Mouse (Mus musculus) common myeloid progenitor, adult 5-6 weeks (primary cell): ENCODE results near the gene Stk17b. TPM values are rescaled to one million over a fixed set of nuclear protein-coding genes. Genes with fewer than 3 reads are reported as not detected.
"Not testable (repeated sequence)": the region's sequence is repeated elsewhere in the genome, so short reads cannot be mapped to it uniquely, and the experiment has no call there.

Source experiments
- ATAC-seq: replicated peaks from 2 replicates; pipeline ENCODE4 v1.8.0; 2016; ENCODE audit warnings: low read depth, mild to moderate bottlenecking, moderate TSS enrichment, inconsistent platforms; ENCODE audit not compliant: poor library complexity, severe bottlenecking
- total RNA-seq: library from RNA; stranded (forward); fragments of 200-1000, 187-1606 nt; gene quantifications from 2 replicates; pipeline ENCODE4 v1.2.3, GENCODE M21; 2017

Gene Stk17b
- total RNA-seq, 1 experiment from 2014 or later, result 61.7 TPM

DNA sequence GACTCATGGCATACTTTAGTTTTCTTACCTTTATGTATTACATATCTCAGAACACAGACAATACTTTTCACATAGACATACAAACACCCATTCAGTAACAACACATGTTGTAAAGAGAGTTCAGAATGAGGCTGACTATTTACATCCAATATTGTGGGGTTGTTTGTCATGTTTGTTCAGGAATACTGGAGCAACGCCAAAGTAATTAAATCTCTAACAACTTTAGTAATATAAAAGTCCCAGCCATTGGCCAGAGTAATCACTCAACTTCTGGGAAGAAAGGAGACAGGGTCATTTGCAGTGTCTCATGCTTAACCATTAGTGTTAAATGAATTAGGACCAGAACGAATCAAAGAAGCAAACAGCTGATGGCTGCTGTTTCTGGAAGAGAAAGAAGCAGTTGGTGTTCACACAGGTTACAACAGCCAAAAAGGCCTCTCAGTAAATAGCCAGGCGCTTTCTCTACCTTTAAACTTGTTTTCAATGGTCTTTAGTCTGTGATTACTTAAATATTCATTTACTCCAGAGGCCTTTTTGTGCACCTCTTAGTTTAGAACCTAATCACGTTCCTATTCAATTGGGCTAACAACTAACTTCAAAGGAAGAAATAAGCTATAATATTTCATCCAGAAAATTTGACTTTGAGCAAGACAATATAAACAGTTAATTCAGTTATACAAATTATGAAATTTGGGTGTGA lies 44.8 kb downstream of the Stk17b start:
- ATAC-seq, result not testable (repeated sequence)

DNA sequence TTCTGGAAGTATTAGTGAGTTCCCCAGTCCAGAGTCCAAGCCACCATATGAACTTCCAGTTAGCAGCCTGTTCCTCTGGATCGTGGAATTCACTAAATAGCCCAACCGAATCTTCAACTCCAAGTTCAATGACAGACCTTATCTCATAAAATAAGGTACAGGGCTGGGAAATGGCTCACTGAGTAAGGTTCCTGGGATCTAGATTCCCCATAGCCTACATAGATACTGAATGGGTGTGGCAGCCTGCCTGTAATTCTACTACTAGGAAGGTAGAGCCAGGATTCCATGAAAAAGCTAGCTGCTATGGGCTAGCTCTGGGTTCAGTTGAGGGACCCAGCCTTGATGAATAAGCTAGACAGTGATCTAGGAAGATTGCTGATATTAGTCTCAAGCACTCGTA lies 48.4 kb downstream of the Stk17b start:
- no peak for ATAC-seq

DNA sequence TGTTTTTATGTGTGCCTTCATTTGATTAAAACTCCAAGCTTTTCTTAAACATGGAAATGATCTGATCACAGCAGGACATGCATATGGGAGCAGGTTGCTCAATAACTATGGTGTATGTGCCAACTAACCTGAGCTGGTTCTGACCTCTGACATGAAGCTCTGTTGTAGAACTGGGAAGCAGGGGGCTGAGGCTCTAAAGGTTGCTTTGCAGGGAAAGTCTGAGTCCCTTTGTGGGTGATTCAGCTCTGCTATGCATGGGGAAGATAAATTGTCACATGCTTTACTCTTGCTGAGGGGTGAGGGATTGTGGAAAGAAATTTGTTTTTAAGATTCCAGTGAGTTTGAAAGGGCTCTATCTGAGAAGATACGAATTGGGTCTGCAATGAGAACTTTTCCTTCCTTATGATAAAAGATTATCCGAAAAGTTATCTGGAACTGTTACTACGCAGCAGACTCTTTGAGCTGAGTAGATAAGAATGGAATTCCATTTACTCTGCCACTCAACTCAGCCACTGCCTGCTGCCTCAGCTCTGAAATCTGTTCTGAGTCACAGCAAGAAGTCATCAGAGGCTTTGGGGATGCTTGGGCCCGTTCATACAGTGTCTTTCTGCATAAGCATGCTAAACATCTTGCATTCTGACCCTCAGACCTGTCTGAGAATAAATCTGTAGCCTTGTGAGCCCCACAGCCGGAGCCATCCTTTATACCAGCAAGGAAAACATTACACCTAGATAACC lies 56.4 kb downstream of the Stk17b start:
- no peak for ATAC-seq

DNA sequence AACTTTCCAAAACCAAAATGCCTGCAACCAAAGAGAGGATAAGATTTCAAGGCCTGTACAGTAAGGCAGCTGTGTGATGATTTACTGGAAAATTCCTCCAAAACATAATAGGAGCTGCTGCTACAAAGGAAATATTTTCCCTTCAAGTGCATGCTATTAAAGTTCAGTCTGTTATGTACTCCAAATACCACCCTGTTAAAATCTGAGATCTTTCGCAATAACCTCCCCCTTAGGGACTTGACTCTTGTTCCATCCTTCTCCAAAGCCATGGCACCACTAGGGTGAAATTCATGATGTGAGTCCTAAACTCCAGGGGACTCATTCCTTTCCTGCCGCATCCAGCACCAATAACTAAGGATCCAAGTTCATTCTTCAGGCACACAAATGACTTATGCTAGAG lies 58.1 kb downstream of the Stk17b start:
- ATAC-seq, result no peak

DNA sequence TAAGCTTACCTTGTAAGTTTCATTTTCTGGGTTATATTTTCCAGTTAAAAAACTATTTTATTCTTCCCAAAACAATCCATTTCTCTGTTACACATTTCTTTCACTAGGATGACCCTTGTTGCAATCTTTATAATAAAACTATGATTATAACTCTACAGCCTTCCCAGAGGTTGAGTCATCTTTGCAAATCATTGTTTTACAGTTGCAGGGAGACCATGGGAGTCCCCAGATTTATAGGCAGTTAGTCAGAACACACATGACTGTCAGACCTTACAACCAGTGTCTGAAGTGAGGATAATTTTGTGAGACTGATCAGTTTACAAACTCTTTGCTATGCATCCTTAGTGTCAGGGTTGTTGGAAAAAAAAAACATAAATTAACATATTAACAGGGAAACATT lies 63.7 kb downstream of the Stk17b start:
- no peak for ATAC-seq

DNA sequence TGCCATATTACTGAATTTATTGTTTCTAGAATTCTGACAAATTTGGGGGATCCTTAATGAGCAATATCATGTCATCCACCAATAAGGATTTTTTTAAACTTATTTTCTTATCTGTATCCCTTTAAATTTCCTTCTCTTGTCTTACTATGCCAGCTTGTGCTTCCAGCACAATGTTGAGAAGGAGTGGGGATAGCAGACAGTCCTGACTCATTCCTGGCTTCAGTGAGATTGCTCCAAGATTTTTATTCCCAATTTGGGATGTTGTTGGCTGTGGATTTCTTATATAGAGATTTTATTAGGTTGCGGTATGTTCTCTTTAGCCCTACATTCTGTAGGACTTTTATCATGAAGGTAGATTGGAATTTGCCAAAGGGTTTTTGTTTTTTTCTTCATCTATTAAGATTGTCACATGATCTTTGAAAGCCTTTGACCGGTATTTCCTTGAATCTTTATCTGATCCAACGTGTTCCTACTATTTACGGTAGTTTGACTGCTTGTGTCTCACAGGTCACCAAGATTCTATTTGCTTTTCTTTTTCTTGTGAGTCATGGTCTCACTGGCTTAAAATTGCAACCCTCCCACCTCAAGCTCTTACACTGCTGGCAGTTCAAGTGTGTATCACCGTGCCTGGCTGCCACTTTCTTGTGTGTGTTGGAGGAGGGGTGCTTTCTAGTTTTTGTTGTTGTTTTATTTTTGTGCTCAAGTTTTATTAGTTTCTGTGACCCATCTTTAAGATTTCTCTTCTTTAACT lies 64.2 kb downstream of the Stk17b start:
- ATAC-seq, result no peak

DNA sequence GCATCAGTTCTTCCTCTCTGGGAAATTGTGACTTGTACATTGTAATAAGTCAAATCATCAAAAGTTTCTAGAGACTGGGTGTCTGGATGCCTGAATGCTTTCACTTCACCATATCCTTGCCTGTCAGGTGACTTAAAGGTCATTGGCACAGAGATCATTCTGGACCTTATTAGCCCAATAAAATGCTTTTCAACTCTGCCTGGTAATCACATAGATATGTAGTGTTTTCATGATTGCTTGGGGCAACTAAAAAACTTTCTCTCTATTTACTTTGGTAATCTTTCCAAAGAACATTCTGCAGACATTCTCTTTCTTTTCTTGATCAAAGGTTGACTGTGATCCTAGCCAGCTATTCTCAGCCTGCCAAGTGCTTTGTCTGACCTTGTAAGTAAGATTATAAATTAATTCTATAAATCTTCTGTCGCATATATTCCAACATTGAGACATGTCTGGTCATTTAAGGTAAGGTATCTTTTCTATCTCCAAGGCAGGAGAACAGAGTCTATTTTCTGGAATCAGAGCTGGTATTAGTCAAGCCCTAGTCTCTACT lies 69.0 kb downstream of the Stk17b start:
- no peak for ATAC-seq

DNA sequence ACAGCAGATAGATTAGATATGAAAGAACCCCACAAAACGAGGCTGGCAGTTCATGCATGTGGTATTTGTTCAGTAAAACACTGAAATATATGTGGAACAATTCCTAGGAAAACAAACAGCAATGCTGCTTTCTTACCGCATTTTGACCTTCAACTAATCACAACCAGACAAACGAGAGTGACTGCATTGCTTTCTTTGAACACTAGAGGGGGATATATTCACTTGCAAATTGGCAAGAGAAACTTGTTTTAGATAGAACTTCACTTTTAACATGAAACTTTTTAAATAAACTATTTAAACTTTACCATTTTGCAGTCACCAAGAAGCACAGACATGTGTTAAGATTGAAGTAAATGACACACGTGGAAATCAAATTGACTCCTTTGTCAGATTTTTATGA lies 69.6 kb downstream of the Stk17b start:
- ATAC-seq, result peak; percentile 50

DNA sequence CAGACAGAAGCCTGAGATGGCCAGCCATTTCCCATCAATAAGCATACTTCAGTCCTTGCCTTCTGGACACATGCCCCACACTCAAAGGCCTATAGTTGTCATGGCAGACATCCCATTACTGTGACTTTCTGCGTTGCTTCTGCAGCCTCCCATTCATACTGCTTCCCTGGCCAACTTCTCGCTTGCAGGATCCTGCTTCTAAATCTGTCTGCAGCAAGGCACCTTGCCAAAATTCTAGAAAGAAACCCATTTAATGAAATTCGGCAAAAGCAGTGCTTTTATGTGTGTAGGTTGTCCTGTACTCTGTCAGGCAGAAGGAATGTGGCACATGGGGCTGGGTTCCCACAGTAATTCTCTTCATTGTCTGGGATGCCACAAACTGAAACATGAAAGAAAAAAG lies 71.6 kb downstream of the Stk17b start:
- not testable (repeated sequence) for ATAC-seq

DNA sequence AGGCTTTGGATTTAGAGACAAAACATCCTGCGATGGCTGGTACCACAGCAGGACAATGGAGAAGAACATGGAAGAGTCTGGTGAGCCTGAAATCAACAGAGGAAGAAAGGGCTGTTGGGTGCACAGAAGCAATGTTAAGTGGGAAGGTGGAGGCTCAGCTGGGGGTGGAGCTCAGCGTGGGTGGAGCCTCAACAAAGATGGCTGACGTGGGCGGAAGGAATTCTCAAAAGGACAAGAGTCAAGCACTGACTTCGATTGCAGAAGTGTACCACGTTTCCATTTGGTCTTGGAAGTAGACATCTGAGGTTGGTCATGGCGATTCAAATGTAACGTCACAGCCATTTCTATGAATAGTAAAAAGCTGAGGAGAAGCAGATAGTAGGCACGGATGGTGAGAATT lies 74.0 kb downstream of the Stk17b start:
- no peak for ATAC-seq

DNA sequence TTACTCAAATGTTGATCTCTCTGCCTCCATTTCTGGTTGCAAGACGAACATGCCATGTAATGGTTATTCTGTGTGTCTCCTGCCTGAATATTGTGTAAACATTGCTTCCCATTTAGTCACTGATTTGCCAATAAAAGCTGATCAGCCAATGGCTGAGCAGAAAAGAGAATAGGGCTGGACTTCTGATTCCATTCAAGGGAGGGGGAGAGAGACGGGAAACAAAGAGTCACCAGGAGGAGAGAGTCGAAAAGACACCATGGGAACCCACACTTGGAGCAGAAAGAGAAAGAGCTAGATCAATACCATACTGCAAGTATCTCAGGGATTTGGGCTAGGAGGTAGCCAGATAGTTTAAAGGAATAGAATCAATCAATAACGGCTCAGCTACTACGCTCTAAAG lies 75.4 kb downstream of the Stk17b start:
- ATAC-seq, result not testable (repeated sequence)

DNA sequence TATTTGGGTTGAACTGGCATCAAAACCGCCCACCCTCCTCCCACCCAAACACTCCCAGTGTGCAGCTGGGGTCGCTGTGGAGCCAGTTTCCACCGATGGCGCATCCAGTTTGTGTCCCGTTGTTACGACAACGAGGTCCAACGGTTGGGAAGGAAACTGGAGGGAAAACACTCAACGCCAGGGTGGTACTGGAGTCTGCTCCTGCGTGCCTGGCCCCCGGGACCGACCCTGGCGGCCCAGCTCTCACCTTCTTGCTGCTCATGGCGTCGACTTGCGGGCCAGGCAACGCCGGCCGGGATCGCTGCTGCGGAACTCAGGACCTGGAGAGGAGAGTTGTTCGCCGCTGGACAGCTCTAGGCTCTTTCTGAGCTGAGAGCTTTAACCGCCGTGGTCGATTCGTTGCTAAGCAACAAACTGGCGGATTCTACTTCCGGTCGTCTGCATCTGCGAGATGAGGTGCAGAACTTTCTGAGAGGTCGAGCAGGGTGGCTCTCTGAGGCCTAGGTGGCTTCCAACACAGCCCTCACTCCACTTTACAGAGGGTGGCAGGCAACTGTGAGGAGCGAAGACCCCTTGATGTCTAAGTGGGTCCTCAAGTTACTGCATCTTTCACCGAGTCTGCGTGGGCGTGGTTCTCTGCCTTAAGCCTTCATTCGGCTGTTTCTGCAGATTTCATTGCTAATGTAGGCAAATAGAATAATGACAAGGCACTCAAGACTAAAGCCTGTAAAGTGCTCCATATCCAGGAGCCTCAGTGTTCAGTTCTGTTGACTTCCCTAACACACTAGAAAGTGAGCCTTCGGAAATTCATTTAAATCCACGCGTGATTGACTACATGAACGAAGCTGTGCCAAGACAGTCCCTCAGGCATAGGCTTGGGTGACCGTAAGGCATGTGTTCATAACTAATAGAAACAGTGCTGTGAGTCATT lies 78.3 kb downstream of the Stk17b start, which contains the start of gene Dnah7a:
TSS of gene Dnah7a (minus strand) at position 354 of the 931 bp plus-strand sequence.
- ATAC-seq, result peak; percentile 89

Other genes with a start within 250 kb of the Stk17b start
- gene Dnah7a, start 78.4 kb downstream of the Stk17b start, total RNA-seq, result not detected in 2 replicates